Mouse (Mus musculus) adrenal gland, adult 18-20 months (tissue): Measurements from ENCODE around the gene Cyp4a10. TPM values are rescaled to one million over a fixed set of nuclear protein-coding genes. Genes with fewer than 3 reads are reported as not detected.
A peak's percentile ranks its signal among the peaks of the same experiment; 100 is the strongest.
"Not testable (repeated sequence)": the region's sequence is repeated elsewhere in the genome, so short reads cannot be mapped to it uniquely, and the experiment has no call there.

Experiments
- DNase-seq, 2 experiments: peaks; one replicate each; pipeline ENCODE4 v3.0.0; 2021 to 2022; ENCODE audit warnings: low spot score in 2 of 2
- long read RNA-seq, 2 experiments: library from polyadenylated mRNA; stranded (forward); transcript quantifications; one replicate each; pipeline ENCODE4 v2.0.0; 2021
- total RNA-seq, 2 experiments: library from RNA; stranded (reverse); gene quantifications; 1 replicate in 1 of 2; 2 replicates in 1 of 2; pipeline ENCODE4 v1.2.3; 2021

The Cyp4a10 gene
- total RNA-seq, result under 1 TPM in 1 of 2 experiments, not detected in 1; 0.53 TPM
- long read RNA-seq, experiment 1, result 0 reads
- long read RNA-seq, experiment 2, partial matches to known transcripts, result 0 of 1 reads
- long read RNA-seq, experiment 2, other reads (novel, unspliced or antisense), result 1 of 1 reads

- not testable (repeated sequence) for DNase-seq
These were observed at the start of gene Cyp4a10 for GRCm38 (mm10) chr4:115518000-115518399. Gene Cyp4a10, plus strand, starts transcription at chr4:115518264.

GRCm38 (mm10) chr4:115473585-115473984, 44.5 kb upstream of the Cyp4a10 start:
- not testable (repeated sequence) for DNase-seq

- peak; percentile 4 to 26 for DNase-seq
These were observed 42.0 kb upstream of the Cyp4a10 start for GRCm38 (mm10) chr4:115476051-115476450.

GRCm38 (mm10) chr4:115481006-115481652, 36.9 kb upstream of the Cyp4a10 start:
- DNase-seq, result no peak

- no peak for DNase-seq
These were observed 22.1 kb upstream of the Cyp4a10 start, which contains the start of gene Cyp4a14 for GRCm38 (mm10) chr4:115496001-115496400. Gene Cyp4a14, minus strand, starts transcription at chr4:115496142.

GRCm38 (mm10) chr4:115497466-115497865, 20.6 kb upstream of the Cyp4a10 start:
- DNase-seq, result no peak

- not testable (repeated sequence) for DNase-seq
These were observed 4.1 kb upstream of the Cyp4a10 start for GRCm38 (mm10) chr4:115513964-115514363.

GRCm38 (mm10) chr4:115519444-115519843, 1.4 kb downstream of the Cyp4a10 start:
- no peak for DNase-seq

GRCm38 (mm10) chr4:115521766-115522165, 3.7 kb downstream of the Cyp4a10 start:
- no peak for DNase-seq

GRCm38 (mm10) chr4:115545101-115545500, 27.0 kb downstream of the Cyp4a10 start:
- DNase-seq, result no peak

- DNase-seq, result no peak
These were observed 28.2 kb downstream of the Cyp4a10 start for GRCm38 (mm10) chr4:115546141-115546828.

GRCm38 (mm10) chr4:115552726-115553125, 34.7 kb downstream of the Cyp4a10 start:
- DNase-seq, result no peak

- DNase-seq, result no peak
These were observed 37.4 kb downstream of the Cyp4a10 start for GRCm38 (mm10) chr4:115555513-115555912.

- DNase-seq, result no peak
These were observed 39.9 kb downstream of the Cyp4a10 start for GRCm38 (mm10) chr4:115557861-115558561.

GRCm38 (mm10) chr4:115561236-115561635, 43.2 kb downstream of the Cyp4a10 start:
- not testable (repeated sequence) for DNase-seq

GRCm38 (mm10) chr4:115563401-115563800, 45.3 kb downstream of the Cyp4a10 start, which contains the start of gene Cyp4a31:
Gene Cyp4a31, plus strand, starts transcription at chr4:115563649.
- DNase-seq, result no peak

- DNase-seq, result not testable (repeated sequence)
These were observed 46.6 kb downstream of the Cyp4a10 start for GRCm38 (mm10) chr4:115564469-115565225.

- no peak for DNase-seq
These were observed 57.2 kb downstream of the Cyp4a10 start for GRCm38 (mm10) chr4:115575255-115575654.

- no peak for DNase-seq
These were observed 57.7 kb downstream of the Cyp4a10 start for GRCm38 (mm10) chr4:115575776-115576175.

GRCm38 (mm10) chr4:115583036-115583435, 65.0 kb downstream of the Cyp4a10 start:
- DNase-seq, result no peak
